Mouse (Mus musculus): ENCODE data around the gene F9.
A peak's percentile ranks its signal among the peaks of the same experiment; 100 is the strongest.
"Not testable (repeated sequence)": the region's sequence is repeated elsewhere in the genome, so short reads cannot be mapped to it uniquely, and the experiment has no call there.

Gene F9

DNA sequence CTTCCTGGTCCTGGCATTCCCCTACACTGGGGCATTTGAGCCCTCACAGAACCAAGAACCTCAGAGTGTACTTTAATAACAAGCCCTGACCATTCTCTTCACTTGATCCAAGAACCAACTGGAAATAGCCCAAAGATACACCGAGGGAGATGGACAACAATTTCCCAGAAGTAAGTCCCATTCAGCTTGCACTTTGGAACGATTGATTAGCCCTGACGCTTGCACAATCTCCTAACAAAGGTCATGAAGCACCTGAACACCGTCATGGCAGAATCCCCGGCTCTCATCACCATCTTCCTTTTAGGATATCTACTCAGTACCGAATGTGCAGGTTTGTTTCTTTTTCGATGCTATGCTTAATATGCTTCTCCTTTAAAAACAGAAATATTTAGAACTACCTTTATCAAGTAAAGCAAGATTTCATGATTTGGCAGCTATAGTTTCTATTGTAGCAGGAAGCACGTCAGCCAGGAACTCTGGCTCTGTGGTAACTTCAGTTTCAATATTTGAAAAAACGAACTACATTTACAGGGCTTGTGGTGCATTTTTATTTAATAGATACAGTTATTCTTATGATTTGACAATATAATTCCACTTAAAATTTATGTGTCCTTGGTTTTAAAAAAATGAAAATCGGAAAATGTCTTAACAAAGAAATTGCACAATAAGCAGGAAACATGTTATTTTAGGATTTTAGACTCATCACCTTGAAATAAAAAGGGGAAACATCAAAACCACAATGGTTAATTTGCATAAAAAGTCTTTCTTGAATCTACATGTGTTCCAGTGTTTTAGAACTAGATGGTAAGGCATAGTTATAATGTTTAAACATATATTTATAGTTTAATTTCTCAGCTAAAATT lies at the start of gene F9:
Gene F9, plus strand, starts transcription at position 244 of the 863 bp plus-strand sequence.
- DNase-seq, result no peak

DNA sequence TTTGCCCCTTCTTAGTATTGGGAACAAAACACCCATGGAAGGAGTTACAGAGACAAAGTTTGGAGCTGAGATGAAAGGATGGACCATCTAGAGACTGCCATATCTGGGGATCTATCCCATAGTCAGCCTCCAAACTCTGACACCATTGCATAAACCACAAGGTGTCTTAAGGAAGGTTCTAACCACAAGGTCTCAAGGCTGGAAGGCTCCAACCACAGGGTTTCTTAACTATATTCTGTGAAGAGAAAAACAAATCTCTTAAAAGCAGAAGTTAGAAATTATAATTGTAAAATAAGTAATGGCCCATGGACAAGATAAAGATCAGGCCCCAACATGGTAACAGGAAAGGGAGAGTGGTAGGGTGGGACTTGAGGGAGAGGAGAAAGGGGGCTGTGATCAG lies 29.5 kb upstream of the F9 start:
- not testable (repeated sequence) for DNase-seq

DNA sequence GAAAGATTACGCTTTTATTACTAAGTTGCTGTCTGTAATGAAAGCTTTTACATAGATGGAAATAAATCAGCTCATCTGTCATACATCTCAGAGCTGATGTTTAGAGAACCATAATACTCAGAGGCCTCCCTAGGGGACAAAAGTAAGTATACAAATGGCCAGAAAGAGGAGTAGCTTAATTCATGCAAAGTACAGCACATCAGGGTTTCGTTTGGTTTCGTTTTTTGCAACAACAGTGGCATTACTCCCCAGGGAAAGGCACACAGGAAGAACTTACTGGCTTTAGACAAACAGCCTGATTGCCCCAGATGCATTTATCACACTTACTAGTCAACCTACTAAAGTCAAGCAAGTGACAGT lies 800 bp downstream of the F9 start:
- DNase-seq, result no peak

GRCm38 (mm10) chrX:60001461-60001860 lies 2.2 kb downstream of the F9 start:
- no peak for DNase-seq

DNA sequence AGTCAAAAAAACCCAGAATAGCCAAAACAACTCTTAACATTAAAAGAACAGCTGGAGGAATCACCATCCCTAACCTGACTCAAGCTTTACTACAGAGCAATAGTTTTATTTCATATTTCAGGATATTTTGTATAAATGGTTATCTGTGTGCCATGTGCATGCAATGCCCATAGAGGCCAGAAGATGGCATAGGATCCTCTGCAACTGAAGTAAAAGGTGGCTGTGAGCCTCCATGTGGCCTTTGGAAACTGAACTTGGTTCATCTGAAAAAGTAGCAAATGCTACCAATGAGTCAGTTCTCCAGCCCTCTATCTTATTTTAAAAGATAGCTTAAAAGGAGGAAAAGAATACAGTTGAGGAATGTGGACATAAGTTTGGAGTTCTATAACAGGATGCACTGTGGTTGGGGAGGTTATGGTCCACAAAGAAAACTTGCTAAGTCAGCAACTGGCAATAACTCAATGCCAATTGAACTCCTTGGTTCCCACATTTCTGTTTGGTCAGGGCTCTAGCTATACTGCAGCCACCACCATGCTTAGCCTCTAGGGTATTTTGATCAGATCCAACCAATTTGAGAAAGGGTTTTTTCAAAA lies 13.9 kb downstream of the F9 start:
- peak; percentile 56 to 62 for DNase-seq

DNA sequence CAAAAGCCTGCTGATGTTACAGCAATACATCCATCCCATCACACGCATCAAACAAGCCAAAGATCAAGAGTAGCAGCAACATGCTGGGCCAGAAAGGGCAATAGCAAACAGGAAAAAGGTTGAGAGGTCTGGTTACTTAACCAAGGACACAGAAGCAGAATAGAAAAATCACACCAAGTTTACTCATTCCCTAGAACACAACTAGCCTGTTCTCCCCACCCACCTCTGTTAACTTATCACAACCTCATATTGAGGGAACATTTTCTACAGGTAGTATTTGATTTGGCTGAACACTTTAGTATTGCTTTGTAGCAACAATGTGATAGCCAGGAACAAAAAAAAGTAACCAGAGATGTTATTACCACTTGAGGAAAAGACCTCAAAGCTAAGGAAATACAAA lies 15.3 kb downstream of the F9 start:
- DNase-seq, result no peak

GRCm38 (mm10) chrX:60021007-60021406 lies 21.7 kb downstream of the F9 start:
- DNase-seq, result no peak

DNA sequence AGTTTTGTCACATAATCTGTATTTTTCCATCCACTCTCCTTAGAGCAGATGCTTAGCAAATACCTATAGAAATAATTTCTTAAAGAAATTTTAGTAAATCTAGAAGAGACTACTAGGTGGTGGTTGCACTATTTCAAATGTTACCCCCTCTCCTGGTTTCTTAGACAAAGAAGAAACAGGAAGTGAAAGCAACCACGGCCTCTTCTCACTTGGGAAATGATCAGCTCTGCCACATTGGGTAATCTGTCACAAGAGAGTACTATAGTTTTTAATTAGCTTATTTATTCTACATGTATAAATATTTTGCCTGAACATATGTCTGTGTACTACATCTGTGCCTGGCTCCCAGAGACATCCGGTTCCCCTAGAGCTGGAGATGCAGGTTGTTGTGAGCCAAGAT lies 22.3 kb downstream of the F9 start:
- DNase-seq, result no peak

GRCm38 (mm10) chrX:60026654-60027053 lies 27.4 kb downstream of the F9 start:
- peak; percentile 59 to 62 for DNase-seq

GRCm38 (mm10) chrX:60054745-60055144 lies 55.5 kb downstream of the F9 start:
- DNase-seq, result no peak

GRCm38 (mm10) chrX:60055185-60055584 lies 55.9 kb downstream of the F9 start:
- DNase-seq, result no peak

GRCm38 (mm10) chrX:60075359-60075758 lies 76.1 kb downstream of the F9 start:
- DNase-seq, result no peak
